Mouse (Mus musculus) gastrocnemius, adult 8-10 months (tissue): ENCODE measurements around the gene Cyp3a41b. TPM values are rescaled to one million over a fixed set of nuclear protein-coding genes. Genes with fewer than 3 reads are reported as not detected.
"Not testable (repeated sequence)": the region's sequence is repeated elsewhere in the genome, so short reads cannot be mapped to it uniquely, and the experiment has no call there.

Experiments used
- DNase-seq, 2 experiments: peaks; one replicate each; pipeline ENCODE4 v3.0.0; 2022; ENCODE audit warnings: low spot score in 2 of 2
- total RNA-seq, 4 experiments: library from RNA; stranded (reverse); gene quantifications; 2 replicates each; pipeline ENCODE4 v1.2.4; 2022

Cyp3a41b gene
- total RNA-seq = not detected

GRCm38 (mm10) chr5:145584630-145585029, at the start of gene Cyp3a41b:
Cyp3a41b (minus strand) TSS chr5:145584730.
- not testable (repeated sequence) for DNase-seq

DNA sequence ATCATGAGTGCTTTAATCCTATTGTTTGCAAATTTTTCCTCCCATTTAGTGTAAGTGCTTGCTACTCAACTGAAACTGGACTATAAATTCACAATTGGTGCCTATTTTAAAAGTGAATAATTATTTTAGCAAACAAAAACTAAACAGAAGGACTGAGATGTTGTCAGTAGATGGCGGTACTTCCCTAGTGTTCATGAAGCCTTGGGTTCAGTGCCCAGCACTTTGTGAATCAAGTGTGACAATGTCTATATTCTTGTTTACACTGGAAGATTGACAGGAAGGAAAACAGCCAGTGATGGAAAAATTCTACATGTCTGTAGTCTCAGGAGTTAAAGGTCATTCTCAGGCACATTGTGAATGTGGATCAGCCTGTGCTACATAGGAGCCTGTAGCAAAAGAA, 47.8 kb upstream of the Cyp3a41b start:
- not testable (repeated sequence) for DNase-seq

- not testable (repeated sequence) for DNase-seq
Measured at GRCm38 (mm10) chr5:145604891-145605290, 20.4 kb upstream of the Cyp3a41b start.

GRCm38 (mm10) chr5:145597851-145598250, 13.3 kb upstream of the Cyp3a41b start:
- not testable (repeated sequence) for DNase-seq

DNA sequence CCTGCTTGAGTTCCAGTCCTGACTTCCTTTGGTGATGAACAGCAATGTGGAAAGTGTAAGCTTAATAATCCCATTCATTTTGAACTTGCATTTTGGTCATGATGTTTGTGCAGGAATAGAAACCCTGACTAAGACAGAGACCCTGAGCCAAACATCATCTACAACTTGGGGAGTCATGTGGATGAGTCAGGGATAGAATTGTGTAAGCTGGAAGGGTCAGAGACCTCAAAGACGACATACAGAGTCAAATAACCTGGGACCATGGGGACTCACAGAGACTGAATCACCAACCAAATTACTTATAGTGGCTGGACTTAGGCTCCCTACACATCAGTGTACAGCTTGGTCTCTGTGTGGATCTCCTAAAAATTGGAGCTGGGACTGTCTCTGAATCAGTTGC, 7.2 kb downstream of the Cyp3a41b start:
- not testable (repeated sequence) for DNase-seq

- DNase-seq = not testable (repeated sequence)
Measured at GRCm38 (mm10) chr5:145575660-145576059, 8.9 kb downstream of the Cyp3a41b start.

- not testable (repeated sequence) for DNase-seq
Measured at GRCm38 (mm10) chr5:145571922-145572321, 12.6 kb downstream of the Cyp3a41b start.

Other genes starting within 250 kb of the Cyp3a41b start
- not detected for gene Cyp3a57, start 239.5 kb downstream of the Cyp3a41b start, total RNA-seq
- not detected for gene Cyp3a16, start 115.0 kb downstream of the Cyp3a41b start, total RNA-seq
- gene Cyp3a41a, start 135.4 kb upstream of the Cyp3a41b start, total RNA-seq = under 1 TPM in 1 of 4 experiments, not detected in 3; 0.72 TPM
- under 1 TPM in 1 of 4 experiments, not detected in 3; 0.56 TPM for gene Cyp3a44, start 221.1 kb upstream of the Cyp3a41b start, total RNA-seq